Mouse (Mus musculus) liver, embryonic 12.5 days (tissue): Measurements from ENCODE around the gene AC161166.1. TPM values are rescaled to one million over a fixed set of nuclear protein-coding genes. Genes with fewer than 3 reads are reported as not detected.
"Not testable (repeated sequence)": the region's sequence is repeated elsewhere in the genome, so short reads cannot be mapped to it uniquely, and the experiment has no call there.

Experiments used
- ATAC-seq: fragments of 200-750 bp; cut with Nextera tagmentation; 2 replicates; pipeline ENCODE4 v1.8.0; 2017; ENCODE audit warnings: moderate number of reproducible peaks, mild to moderate bottlenecking, moderate library complexity
- H3K27ac ChIP-seq: fragments of 300-500 bp; sonication (generic); 2 replicates; pipeline ENCODE4 v1.5.1; 2016; ENCODE audit warnings: mild to moderate bottlenecking
- H3K27me3 ChIP-seq: fragments of 300-500 bp; sonication (generic); replicated peaks from 2 replicates; pipeline ENCODE4 v1.6.1; 2016; ENCODE audit warnings: mild to moderate bottlenecking, moderate library complexity
- H3K36me3 ChIP-seq: fragments of 300-500 bp; sonication (generic); 2 replicates; pipeline ENCODE4 v1.6.1; 2016; ENCODE audit warnings: mild to moderate bottlenecking, moderate library complexity
- H3K4me1 ChIP-seq: fragments of 300-500 bp; sonication (generic); 2 replicates; pipeline ENCODE4 v1.6.1; 2016
- H3K4me2 ChIP-seq: fragments of 300-500 bp; sonication (generic); 2 replicates; pipeline ENCODE4 v1.6.1; 2016; ENCODE audit warnings: mild to moderate bottlenecking, moderate library complexity
- H3K4me3 ChIP-seq: fragments of 300-500 bp; sonication (generic); 2 replicates; pipeline ENCODE4 v1.5.1; 2016; ENCODE audit warnings: mild to moderate bottlenecking, moderate library complexity
- H3K9ac ChIP-seq: fragments of 300-500 bp; sonication (generic); 2 replicates; pipeline ENCODE4 v1.6.1; 2016; ENCODE audit warnings: mild to moderate bottlenecking, moderate library complexity
- H3K9me3 ChIP-seq: fragments of 300-500 bp; sonication (generic); replicated peaks from 2 replicates; pipeline ENCODE4 v1.6.1; 2016; ENCODE audit warnings: mild to moderate bottlenecking, moderate library complexity
- WGBS: fragments of 180-500 bp; shearing (Covaris S2); methylation state at CpG from one replicate; pipeline ENCODE4 v1.1.7; 2016; ENCODE audit not compliant: insufficient replicate concordance; 5-methylcytosine and 5-hydroxymethylcytosine counted together
- polyA plus RNA-seq: library from polyadenylated mRNA; unstranded; fragments of >200 nt; fragmentation: Nextera tagmentation; extraction: Ambion mirVana; gene quantifications from 2 replicates; pipeline ENCODE4 v1.2.1, GENCODE M21; 2016

AC161166.1 gene
- polyA plus RNA-seq, 1 experiment from 2014 or later = 0.20 TPM

DNA sequence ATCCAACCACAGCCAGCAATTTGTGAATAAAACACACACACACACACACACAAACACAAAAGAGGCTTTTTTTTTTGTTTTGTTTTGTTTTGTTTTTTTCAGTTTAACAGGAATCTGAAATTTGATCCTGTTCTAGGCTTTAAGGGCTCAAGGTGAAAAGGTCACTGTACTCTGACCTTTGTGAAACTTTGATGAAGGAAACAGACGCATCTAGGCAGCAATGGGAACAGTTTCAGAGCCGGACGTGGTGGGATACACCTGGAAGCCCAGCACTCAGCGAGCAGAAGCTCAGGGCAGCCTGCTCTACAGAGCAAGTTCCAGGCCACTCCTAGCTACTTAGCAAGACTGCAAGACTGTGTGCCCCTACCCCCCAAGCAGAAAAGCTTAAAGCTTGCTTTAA lies 7.4 kb downstream of the AC161166.1 start:
- Histone ChIP-seq H3K4me2 (peak overlapping the region; percentile 32; the same call in 1 of the 2 replicates), H3K9ac (no peak overlapping the region), H3K9me3 (peaks cover 7% of the 10 kb centered on the region; the same call in 1 of the 2 replicates), H3K27me3 (peaks cover 62% of the 10 kb centered on the region), H3K4me1 (peaks cover 54% of the 10 kb centered on the region), H3K4me3 (no peak overlapping the region), H3K27ac (no peak overlapping the region), H3K36me3 (no peaks in the 10 kb centered on the region)
- ATAC-seq = no peak
- 16% methylated on average over 4 of the region's 4 CpGs for WGBS

DNA sequence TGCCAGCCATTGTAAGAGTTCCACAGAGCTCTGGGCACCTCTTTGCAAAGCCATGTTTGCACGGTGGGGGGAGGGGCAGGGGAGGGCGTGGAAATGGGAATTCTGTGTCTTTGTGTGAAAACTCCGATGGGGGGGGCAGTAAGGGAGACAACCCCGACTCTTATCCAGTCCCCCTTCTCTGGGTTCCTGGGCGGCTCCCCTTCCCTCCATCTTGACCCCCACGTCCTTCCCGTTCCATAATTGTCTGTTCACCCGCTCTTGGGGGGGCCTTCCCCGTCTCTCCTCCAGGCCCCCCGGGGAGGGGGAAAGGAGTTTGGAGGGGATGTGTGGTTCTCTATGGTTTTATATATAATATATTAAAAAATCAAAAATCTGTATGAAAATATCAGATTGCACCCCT lies 8.3 kb downstream of the AC161166.1 start:
- no peak overlapping the region for H3K27ac ChIP-seq
- ATAC-seq = no peak
- peaks cover 70% of the 10 kb centered on the region for H3K27me3 ChIP-seq
- WGBS = 9% methylated on average over 8 of the region's 10 CpGs
- H3K4me1 ChIP-seq = peaks cover 53% of the 10 kb centered on the region
- peak overlapping the region; percentile 32; the same call in 1 of the 2 replicates for H3K4me2 ChIP-seq
- no peaks in the 10 kb centered on the region for H3K36me3 ChIP-seq
- H3K9me3 ChIP-seq = peaks cover 7% of the 10 kb centered on the region; the same call in 1 of the 2 replicates
- H3K9ac ChIP-seq = no peak overlapping the region
- H3K4me3 ChIP-seq = no peak overlapping the region

DNA sequence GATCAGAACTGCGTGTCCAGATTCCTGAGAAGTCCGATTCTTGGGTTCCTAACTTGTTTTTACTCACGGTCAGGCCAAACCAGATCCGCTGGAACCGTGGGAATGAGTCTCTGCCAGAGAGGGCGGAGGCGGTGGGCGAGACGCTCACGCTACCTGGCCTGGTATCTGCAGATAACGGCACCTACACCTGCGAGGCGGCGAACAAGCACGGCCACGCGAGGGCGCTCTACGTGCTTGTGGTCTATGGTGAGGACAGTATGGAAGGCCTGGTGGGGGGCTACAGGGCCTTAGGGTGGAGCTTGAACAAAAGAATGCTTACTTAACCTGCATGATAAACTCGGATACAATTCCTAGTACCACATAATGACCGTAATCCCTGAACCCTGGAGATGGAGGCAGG lies 10.8 kb downstream of the AC161166.1 start:
- peaks cover 95% of the 10 kb centered on the region for H3K27me3 ChIP-seq
- no peak overlapping the region for H3K9ac ChIP-seq
- 25% methylated on average over 21 of the region's 21 CpGs for WGBS
- H3K4me2 ChIP-seq = no peak overlapping the region
- no peak overlapping the region for H3K27ac ChIP-seq
- H3K4me1 ChIP-seq = peaks cover 36% of the 10 kb centered on the region
- no peak for ATAC-seq
- no peaks in the 10 kb centered on the region for H3K36me3 ChIP-seq
- no peak overlapping the region for H3K4me3 ChIP-seq
- H3K9me3 ChIP-seq = peaks cover 7% of the 10 kb centered on the region; the same call in 1 of the 2 replicates

DNA sequence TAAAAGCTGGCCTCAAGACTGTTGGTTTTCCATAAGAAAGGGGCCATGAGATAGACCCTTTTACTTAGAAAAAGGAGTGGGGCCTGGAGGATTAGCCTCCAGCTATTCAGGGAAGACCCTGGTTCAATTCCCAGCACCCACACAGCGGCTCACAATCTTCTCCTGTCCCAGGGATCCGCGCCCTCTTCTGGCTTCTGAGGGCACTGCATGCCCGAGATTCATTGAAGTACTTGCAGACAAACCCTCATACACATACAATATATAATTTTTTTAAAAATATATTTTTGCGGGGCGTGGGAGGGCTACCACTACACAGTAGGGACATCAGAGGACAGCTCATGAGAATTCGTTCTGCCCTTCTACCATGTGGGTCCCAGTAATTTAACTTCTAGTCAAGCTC lies 11.3 kb downstream of the AC161166.1 start:
- H3K4me2 ChIP-seq = no peak overlapping the region
- WGBS = 16% methylated on average over 7 of the region's 7 CpGs
- H3K4me3 ChIP-seq = no peak overlapping the region
- H3K9ac ChIP-seq = no peak overlapping the region
- H3K4me1 ChIP-seq = peaks cover 30% of the 10 kb centered on the region
- no peak for ATAC-seq
- peaks cover 7% of the 10 kb centered on the region; the same call in 1 of the 2 replicates for H3K9me3 ChIP-seq
- no peak overlapping the region for H3K27ac ChIP-seq
- H3K36me3 ChIP-seq = no peaks in the 10 kb centered on the region
- H3K27me3 ChIP-seq = peaks cover 95% of the 10 kb centered on the region

DNA sequence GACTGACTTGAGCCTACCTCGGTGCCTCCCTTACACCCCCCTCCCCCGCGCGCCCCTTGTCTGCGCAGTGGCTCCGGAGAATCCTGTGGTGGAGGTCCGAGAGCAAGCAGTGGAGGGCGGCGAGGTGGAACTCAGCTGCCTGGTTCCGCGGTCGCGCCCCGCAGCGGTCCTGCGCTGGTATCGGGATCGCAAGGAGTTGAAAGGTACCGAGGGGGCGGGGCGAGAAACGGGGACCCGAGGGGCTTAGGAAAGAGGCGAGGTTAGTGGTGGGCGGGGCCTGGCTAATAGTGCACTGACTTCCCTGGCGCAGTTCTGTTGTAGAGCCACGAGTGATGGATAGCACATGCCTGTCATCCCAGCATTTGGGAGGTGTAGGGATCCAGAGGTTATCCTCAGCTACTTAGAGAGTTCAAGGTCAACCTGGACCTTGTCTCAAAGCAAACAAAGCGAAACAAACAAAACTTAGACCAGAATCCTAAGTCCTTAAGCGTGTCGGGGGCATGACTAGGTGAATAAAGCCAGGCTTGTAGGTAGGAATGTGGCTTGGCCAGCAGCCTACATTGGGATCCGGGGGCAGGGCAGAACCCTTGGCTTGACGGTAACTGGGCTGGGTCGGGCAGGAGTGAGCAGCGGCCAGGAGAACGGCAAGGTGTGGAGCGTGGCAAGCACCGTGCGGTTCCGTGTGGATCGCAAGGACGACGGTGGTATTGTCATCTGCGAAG lies 12.2 kb downstream of the AC161166.1 start:
- H3K4me3 ChIP-seq = peak overlapping the region; percentile 18; the same call in 1 of the 2 replicates
- H3K36me3 ChIP-seq = no peaks in the 10 kb centered on the region
- 9% methylated on average over 43 of the region's 43 CpGs for WGBS
- peak overlapping the region; percentile 52 for H3K4me2 ChIP-seq
- no peak overlapping the region for H3K27ac ChIP-seq
- ATAC-seq = no peak
- peaks cover 7% of the 10 kb centered on the region; the same call in 1 of the 2 replicates for H3K9me3 ChIP-seq
- peaks cover 21% of the 10 kb centered on the region for H3K4me1 ChIP-seq
- H3K27me3 ChIP-seq = peaks cover 86% of the 10 kb centered on the region
- H3K9ac ChIP-seq = no peak overlapping the region

DNA sequence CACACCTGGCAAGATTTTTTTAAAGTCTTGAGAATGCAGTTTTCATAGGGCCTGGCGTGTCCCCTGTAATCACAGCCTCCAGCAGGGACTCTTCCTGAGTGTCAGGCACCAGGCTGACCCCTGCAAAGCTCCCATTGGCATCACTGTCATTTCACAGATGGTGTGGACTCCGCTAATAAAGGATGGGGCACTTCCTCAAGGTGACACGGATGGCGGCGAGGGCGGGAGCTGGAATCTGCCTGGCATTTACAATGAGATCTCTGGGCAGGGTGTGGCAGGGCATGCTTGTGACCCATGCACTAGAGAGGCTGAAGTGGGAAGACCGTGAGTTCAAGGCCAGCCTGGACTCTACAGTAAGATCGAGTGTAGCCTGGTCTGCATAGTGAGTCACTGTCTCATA lies 24.0 kb downstream of the AC161166.1 start:
- Histone ChIP-seq H3K9ac (no peak overlapping the region), H3K27ac (no peak overlapping the region), H3K4me2 (no peak overlapping the region), H3K4me1 (peaks cover 7% of the 10 kb centered on the region; the same call in 1 of the 2 replicates), H3K4me3 (no peak overlapping the region), H3K36me3 (no peaks in the 10 kb centered on the region), H3K9me3 (no peaks in the 10 kb centered on the region), H3K27me3 (peaks cover 48% of the 10 kb centered on the region)
- 81% methylated on average over 8 of the region's 8 CpGs for WGBS
- no peak for ATAC-seq

DNA sequence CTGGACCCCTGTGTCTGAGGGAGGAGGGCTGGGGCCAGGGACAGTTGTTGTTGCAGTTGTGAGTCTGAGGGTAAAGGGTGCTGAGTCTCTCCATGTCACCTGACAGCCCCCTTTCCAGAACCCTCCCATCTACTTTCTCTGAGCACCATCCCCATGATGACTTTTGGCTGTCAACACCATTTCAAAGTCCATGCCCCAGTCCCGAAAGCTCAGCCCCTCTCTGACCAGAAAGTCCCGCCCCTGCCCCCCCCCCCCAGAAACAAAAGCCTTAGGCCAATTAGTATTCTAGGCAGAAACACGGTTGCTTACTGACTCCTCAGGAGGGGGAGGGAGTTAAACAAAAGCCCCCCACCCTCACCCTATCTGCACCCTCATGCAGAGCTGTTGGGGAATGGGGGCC lies 24.9 kb downstream of the AC161166.1 start:
- Histone ChIP-seq H3K27me3 (peaks cover 57% of the 10 kb centered on the region), H3K4me2 (no peak overlapping the region), H3K9me3 (no peaks in the 10 kb centered on the region), H3K36me3 (no peaks in the 10 kb centered on the region), H3K9ac (0 out of 2 replicates have a peak overlapping the region, but pooled peaks have one; percentile 14), H3K27ac (no peak overlapping the region), H3K4me1 (peaks cover 7% of the 10 kb centered on the region; the same call in 1 of the 2 replicates), H3K4me3 (no peak overlapping the region)
- ATAC-seq = peak; percentile 40
- WGBS = 25% methylated on average over 3 of the region's 3 CpGs

DNA sequence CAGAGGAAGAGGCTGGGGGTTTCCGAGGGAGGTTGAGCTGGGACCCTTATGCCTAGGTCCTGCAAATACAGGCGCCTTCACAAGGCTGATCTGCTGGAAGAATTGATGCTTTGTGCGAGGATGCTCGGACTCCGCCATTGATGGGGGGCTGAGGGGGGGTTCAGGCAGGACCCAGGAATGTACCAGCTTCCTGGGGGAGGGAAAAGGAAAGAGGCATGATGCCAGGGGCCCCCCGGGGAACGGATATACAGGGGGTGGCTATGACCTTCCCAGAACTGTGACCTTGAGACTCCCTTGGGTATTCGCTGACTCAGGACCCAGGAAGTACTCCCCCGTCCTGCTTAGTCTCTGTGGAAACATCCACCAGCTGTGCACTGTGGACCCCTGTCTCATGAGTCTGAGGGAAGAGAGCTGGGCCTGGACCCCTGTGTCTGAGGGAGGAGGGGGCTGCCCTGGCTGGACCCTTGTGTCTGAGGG lies 25.6 kb downstream of the AC161166.1 start:
- 45% methylated on average over 9 of the region's 9 CpGs for WGBS
- ATAC-seq = 0 out of 2 replicates have a peak, but pooled peaks have one; percentile 22
- peaks cover 13% of the 10 kb centered on the region for H3K4me1 ChIP-seq
- H3K27me3 ChIP-seq = peaks cover 64% of the 10 kb centered on the region
- H3K36me3 ChIP-seq = no peaks in the 10 kb centered on the region
- no peaks in the 10 kb centered on the region for H3K9me3 ChIP-seq
- no peak overlapping the region for H3K9ac ChIP-seq
- H3K27ac ChIP-seq = no peak overlapping the region
- H3K4me2 ChIP-seq = no peak overlapping the region
- H3K4me3 ChIP-seq = no peak overlapping the region

DNA sequence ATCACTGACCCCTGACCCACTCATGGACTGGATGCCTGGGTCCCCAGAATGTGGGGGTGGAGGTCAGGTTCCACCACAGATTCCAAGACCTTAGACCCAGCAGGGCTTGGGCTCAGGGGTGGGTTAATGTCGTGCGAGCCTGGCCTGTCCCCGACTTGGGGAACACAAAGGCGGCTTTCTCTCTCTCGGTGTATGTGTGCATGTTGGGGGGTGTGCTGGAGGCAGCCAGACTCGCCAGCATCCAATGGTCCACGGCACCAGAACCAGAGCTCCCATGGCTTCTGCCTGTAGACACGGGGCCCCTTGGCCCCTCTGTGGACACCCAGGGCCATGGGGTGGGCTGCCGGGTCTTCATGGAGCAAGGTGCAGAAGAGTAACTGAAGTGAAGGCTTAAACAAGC lies 26.8 kb downstream of the AC161166.1 start:
- Histone ChIP-seq H3K4me3 (no peak overlapping the region), H3K4me1 (peaks cover 21% of the 10 kb centered on the region), H3K27me3 (peaks cover 73% of the 10 kb centered on the region), H3K4me2 (no peak overlapping the region), H3K9ac (no peak overlapping the region), H3K27ac (no peak overlapping the region), H3K9me3 (no peaks in the 10 kb centered on the region), H3K36me3 (no peaks in the 10 kb centered on the region)
- WGBS = 64% methylated on average over 9 of the region's 9 CpGs
- no peak for ATAC-seq

DNA sequence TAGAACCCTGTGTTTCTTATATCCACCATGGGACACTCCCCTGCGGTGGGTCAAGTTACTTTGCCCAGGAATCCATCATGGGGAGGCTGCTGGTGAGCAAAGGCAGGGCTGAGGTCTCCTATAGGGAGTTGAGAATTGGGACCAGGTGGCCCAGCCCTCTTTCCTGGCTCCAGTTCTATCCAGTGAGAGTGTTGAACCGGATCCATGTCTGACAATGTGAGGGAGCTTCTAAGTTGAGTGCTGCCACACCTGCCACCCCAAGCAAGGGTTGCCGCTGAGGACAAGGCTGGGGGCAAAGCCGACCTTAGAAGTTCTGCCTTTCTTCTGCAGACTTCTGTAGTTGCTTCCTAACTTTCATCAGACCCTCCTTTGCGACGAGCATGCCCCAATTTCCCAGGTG lies 29.0 kb downstream of the AC161166.1 start:
- H3K4me3 ChIP-seq, H3K9ac ChIP-seq, H3K36me3 ChIP-seq, H3K27ac ChIP-seq, H3K9me3 ChIP-seq, ATAC-seq, H3K4me2 ChIP-seq: not testable (repeated sequence)
- Histone ChIP-seq H3K4me1 (peaks cover 21% of the 10 kb centered on the region), H3K27me3 (peaks cover 90% of the 10 kb centered on the region)
- WGBS = 37% methylated on average over 6 of the region's 6 CpGs

DNA sequence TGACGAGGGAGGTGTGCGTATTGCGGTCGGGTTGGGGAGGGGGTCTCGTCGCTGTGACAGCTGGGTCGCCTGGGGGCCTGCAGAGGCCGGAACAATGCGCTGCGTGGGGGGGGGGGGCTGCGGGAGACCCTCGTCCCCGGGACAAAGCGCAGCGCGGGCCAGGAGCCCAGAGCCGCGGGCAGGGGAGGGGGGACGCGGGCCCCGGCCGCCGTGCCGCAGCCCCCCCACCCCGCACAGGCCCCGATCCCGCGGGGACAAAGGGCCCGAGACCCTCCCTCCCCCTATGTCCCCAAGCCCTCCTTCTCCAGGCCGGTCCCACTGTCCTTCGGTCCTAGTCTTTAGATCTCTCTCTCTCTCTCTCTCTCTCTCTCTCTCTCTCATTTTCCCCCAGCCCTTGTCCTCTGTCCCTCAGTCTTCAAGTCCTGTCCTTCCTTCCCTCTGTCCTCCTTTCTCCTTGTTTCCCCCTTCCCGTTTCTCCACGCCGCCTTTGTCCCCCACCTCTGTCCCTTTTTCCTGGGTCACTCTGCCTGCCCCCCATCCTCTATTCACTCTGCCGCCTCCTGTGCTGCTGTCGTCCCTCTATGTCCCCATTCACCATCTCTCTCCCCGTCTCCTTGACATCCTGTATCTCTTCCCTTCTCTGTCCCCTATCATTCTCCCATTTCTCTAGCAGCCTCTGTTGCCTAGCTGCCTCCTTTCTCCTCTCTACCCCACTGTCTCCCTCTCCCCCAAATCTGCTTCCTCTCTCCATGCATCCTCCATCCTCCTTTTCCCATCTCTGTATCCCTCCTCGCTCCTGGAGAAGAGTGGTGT lies 29.8 kb downstream of the AC161166.1 start:
- Histone ChIP-seq H3K4me1 (peaks cover 21% of the 10 kb centered on the region), H3K9me3 (no peaks in the 10 kb centered on the region; the same call in 1 of the 2 replicates), H3K36me3 (no peaks in the 10 kb centered on the region), H3K27ac (no peak overlapping the region), H3K4me2 (peak overlapping the region; percentile 78), H3K27me3 (peaks cover 93% of the 10 kb centered on the region), H3K9ac (peak overlapping the region; percentile 57), H3K4me3 (peak overlapping the region; percentile 61)
- no peak; the same call in 1 of the 2 replicates for ATAC-seq
- 3% methylated on average over 17 of the region's 38 CpGs for WGBS
